Mouse (Mus musculus): Measurements from ENCODE around the gene Lrrc4b. TPM values are rescaled to one million over a fixed set of nuclear protein-coding genes. Genes with fewer than 3 reads are reported as not detected.

The Lrrc4b gene
- polyA plus RNA-seq, 1 experiment = 0.46 TPM

- no peak overlapping the region for H3K4me3 ChIP-seq (ENCODE audit: control insufficient read depth, low read depth, low read length)
- no peak overlapping the region for H3K27ac ChIP-seq (ENCODE audit: control insufficient read depth, insufficient read depth, low read depth, low read length)
- peaks cover 4% of the 10 kb centered on the region for H3K4me1 ChIP-seq (ENCODE audit: control insufficient read depth, insufficient read depth, low read length)
- TF ChIP-seq CTCF (IDR thresholded peaks at IDR 0.05; ENCODE audit: control insufficient read depth, insufficient read depth, insufficient replicate concordance, low read depth, low read length) = no peak
- TF ChIP-seq POLR2A (IDR thresholded peaks at IDR 0.05; ENCODE audit: control insufficient read depth, low read depth, low read length) = no peak
- no peaks in the 10 kb centered on the region for H3K27me3 ChIP-seq (ENCODE audit: control insufficient read depth, insufficient read depth, low read length)
- no peaks in the 10 kb centered on the region for H3K36me3 ChIP-seq (ENCODE audit: control insufficient read depth, insufficient read depth, low read length)
These were observed 31.2 kb downstream of the Lrrc4b start for GRCm38 (mm10) chr7:44460067-44460466.

GRCm38 (mm10) chr7:44460767-44461502, 32.1 kb downstream of the Lrrc4b start:
- Histone ChIP-seq H3K27ac (ENCODE audit: control insufficient read depth, insufficient read depth, low read depth, low read length) (no peak overlapping the region), H3K4me3 (ENCODE audit: control insufficient read depth, low read depth, low read length) (no peak overlapping the region), H3K27me3 (ENCODE audit: control insufficient read depth, insufficient read depth, low read length) (no peaks in the 10 kb centered on the region), H3K4me1 (ENCODE audit: control insufficient read depth, insufficient read depth, low read length) (peaks cover 4% of the 10 kb centered on the region), H3K36me3 (ENCODE audit: control insufficient read depth, insufficient read depth, low read length) (no peaks in the 10 kb centered on the region)
- TF ChIP-seq CTCF (IDR thresholded peaks at IDR 0.05; ENCODE audit: control insufficient read depth, insufficient read depth, insufficient replicate concordance, low read depth, low read length) = no peak
- TF ChIP-seq POLR2A (IDR thresholded peaks at IDR 0.05; ENCODE audit: control insufficient read depth, low read depth, low read length) = 0 out of 2 replicates have a peak, but pooled peaks have one; percentile 8

- Histone ChIP-seq H3K4me1 (ENCODE audit: control insufficient read depth, insufficient read depth, low read length) (peaks cover 4% of the 10 kb centered on the region), H3K27ac (ENCODE audit: control insufficient read depth, insufficient read depth, low read depth, low read length) (no peak overlapping the region), H3K4me3 (ENCODE audit: control insufficient read depth, low read depth, low read length) (no peak overlapping the region), H3K27me3 (ENCODE audit: control insufficient read depth, insufficient read depth, low read length) (no peaks in the 10 kb centered on the region), H3K36me3 (ENCODE audit: control insufficient read depth, insufficient read depth, low read length) (no peaks in the 10 kb centered on the region)
- TF ChIP-seq POLR2A (IDR thresholded peaks at IDR 0.05; ENCODE audit: control insufficient read depth, low read depth, low read length) = peak; percentile 10; the same call in 1 of the 2 replicates
- TF ChIP-seq CTCF (IDR thresholded peaks at IDR 0.05; ENCODE audit: control insufficient read depth, insufficient read depth, insufficient replicate concordance, low read depth, low read length) = no peak
These were observed 32.8 kb downstream of the Lrrc4b start for GRCm38 (mm10) chr7:44461503-44462217.

GRCm38 (mm10) chr7:44462218-44463055, 33.6 kb downstream of the Lrrc4b start:
- Histone ChIP-seq H3K27ac (ENCODE audit: control insufficient read depth, insufficient read depth, low read depth, low read length) (no peak overlapping the region), H3K4me3 (ENCODE audit: control insufficient read depth, low read depth, low read length) (peak overlapping the region; percentile 26; the same call in 1 of the 2 replicates), H3K27me3 (ENCODE audit: control insufficient read depth, insufficient read depth, low read length) (no peaks in the 10 kb centered on the region), H3K36me3 (ENCODE audit: control insufficient read depth, insufficient read depth, low read length) (no peaks in the 10 kb centered on the region), H3K4me1 (ENCODE audit: control insufficient read depth, insufficient read depth, low read length) (peaks cover 4% of the 10 kb centered on the region)
- TF ChIP-seq POLR2A (IDR thresholded peaks at IDR 0.05; ENCODE audit: control insufficient read depth, low read depth, low read length) (no peak), CTCF (IDR thresholded peaks at IDR 0.05; ENCODE audit: control insufficient read depth, insufficient read depth, insufficient replicate concordance, low read depth, low read length) (no peak)

- H3K27me3 ChIP-seq (ENCODE audit: control insufficient read depth, insufficient read depth, low read length) = no peaks in the 10 kb centered on the region
- H3K4me3 ChIP-seq (ENCODE audit: control insufficient read depth, low read depth, low read length) = no peak overlapping the region
- H3K4me1 ChIP-seq (ENCODE audit: control insufficient read depth, insufficient read depth, low read length) = peaks cover 4% of the 10 kb centered on the region
- no peak overlapping the region for H3K27ac ChIP-seq (ENCODE audit: control insufficient read depth, insufficient read depth, low read depth, low read length)
- TF ChIP-seq POLR2A (IDR thresholded peaks at IDR 0.05; ENCODE audit: control insufficient read depth, low read depth, low read length) (no peak), CTCF (IDR thresholded peaks at IDR 0.05; ENCODE audit: control insufficient read depth, insufficient read depth, insufficient replicate concordance, low read depth, low read length) (no peak)
- no peaks in the 10 kb centered on the region for H3K36me3 ChIP-seq (ENCODE audit: control insufficient read depth, insufficient read depth, low read length)
These were observed 34.2 kb downstream of the Lrrc4b start for GRCm38 (mm10) chr7:44463056-44463425.

GRCm38 (mm10) chr7:44463556-44464225, 34.9 kb downstream of the Lrrc4b start:
- Histone ChIP-seq H3K36me3 (ENCODE audit: control insufficient read depth, insufficient read depth, low read length) (no peaks in the 10 kb centered on the region), H3K4me1 (ENCODE audit: control insufficient read depth, insufficient read depth, low read length) (peaks cover 8% of the 10 kb centered on the region), H3K4me3 (ENCODE audit: control insufficient read depth, low read depth, low read length) (no peak overlapping the region), H3K27ac (ENCODE audit: control insufficient read depth, insufficient read depth, low read depth, low read length) (no peak overlapping the region), H3K27me3 (ENCODE audit: control insufficient read depth, insufficient read depth, low read length) (no peaks in the 10 kb centered on the region)
- TF ChIP-seq CTCF (IDR thresholded peaks at IDR 0.05; ENCODE audit: control insufficient read depth, insufficient read depth, insufficient replicate concordance, low read depth, low read length) (no peak), POLR2A (IDR thresholded peaks at IDR 0.05; ENCODE audit: control insufficient read depth, low read depth, low read length) (no peak)

All from testis, adult 2 months (tissue).